ENCODE assay signal across 25 mouse cellular contexts in the genomic region with DNA sequence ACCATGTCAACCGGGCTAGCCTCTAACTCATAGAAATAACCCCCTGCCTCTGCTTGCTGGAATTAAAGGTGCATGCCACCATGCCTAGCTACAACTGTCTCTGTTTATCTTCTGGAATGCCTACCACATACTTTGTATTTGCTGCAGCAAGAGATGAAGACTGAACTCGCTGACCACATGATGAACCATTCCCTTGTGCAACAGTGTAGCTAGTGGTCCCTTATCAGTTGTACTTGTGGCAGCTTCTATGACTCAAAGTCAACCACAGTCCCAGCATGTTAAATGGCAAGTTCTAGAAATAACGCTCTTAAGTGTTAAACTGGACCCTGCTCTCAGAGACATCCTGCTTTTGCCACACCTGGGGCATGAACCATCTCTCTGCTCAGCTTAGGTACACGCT. TPM values are rescaled to one million over a fixed set of nuclear protein-coding genes. Genes with fewer than 3 reads are reported as not detected.
DNase-seq lines count a peak whose midpoint lies in the region; ATAC-seq lines count a peak whose summit lies in the region.
"Had no signal": no experiment of that assay in that cellular context is flagged by ENCODE, and none has a peak within 500 bp of the region (broad histone marks: within the 10 kb centered on the region; RNA-seq: fewer than 3 reads in every experiment).

No protein-coding gene starts in this region.

- no peak for DNase-seq in heart, adult 18-20 months
- DNase-seq in midbrain, embryonic 11.5 days (ENCODE audit: low spot score, missing footprints): peak; percentile 19
- DNase-seq in retina, embryonic 14.5 days (ENCODE audit: low spot score): no peak
- DNase-seq in yolk sac, embryonic 10.5 days (ENCODE audit: low spot score): no peak
- DNase-seq: adrenal gland, postnatal 10 days; B cell, adult 2 months; cerebellum, adult 2 months; cerebellum, postnatal 36 days; heart, postnatal 10 days; kidney, postnatal 36 days; layer of hippocampus, adult 9-11 months; liver, embryonic 13.5 days; lung, adult 2 months; lung, postnatal 14 days; thymus, postnatal 25 days had no signal

- H3K27me3 ChIP-seq in heart, embryonic 11.5 days (ENCODE audit: control insufficient read depth, insufficient read depth, low read length): no peaks in the 10 kb centered on the region
- no peaks in the 10 kb centered on the region for H3K27me3 ChIP-seq in midbrain, embryonic 11.5 days (ENCODE audit: control insufficient read depth, insufficient read depth, low read length)
- no peaks in the 10 kb centered on the region for H3K27me3 ChIP-seq in midbrain, embryonic 15.5 days (replicated peaks)
- H3K27me3 ChIP-seq: kidney, embryonic 15.5 days; liver, embryonic 13.5 days had no signal

- no peaks in the 10 kb centered on the region for H3K9me3 ChIP-seq in heart, embryonic 11.5 days (replicated peaks; ENCODE audit: control insufficient read depth, low read length)
- no peaks in the 10 kb centered on the region for H3K9me3 ChIP-seq in midbrain, embryonic 11.5 days (ENCODE audit: control insufficient read depth, low read length)
- H3K9me3 ChIP-seq in midbrain, embryonic 15.5 days: no peaks in the 10 kb centered on the region
- H3K9me3 ChIP-seq: kidney, embryonic 15.5 days; liver, embryonic 13.5 days had no signal

- WGBS in heart, embryonic 11.5 days (ENCODE audit: insufficient replicate concordance): 71% methylated on average over 4 of the region's 4 CpGs
- 94% methylated on average over 4 of the region's 4 CpGs for WGBS in midbrain, embryonic 11.5 days
- 92% methylated on average over 4 of the region's 4 CpGs for WGBS in midbrain, embryonic 15.5 days

- H3K4me3 ChIP-seq in heart, embryonic 11.5 days (ENCODE audit: low read depth, low read length): no peak overlapping the region
- H3K4me3 ChIP-seq in midbrain, embryonic 11.5 days (ENCODE audit: low read depth, low read length): no peak overlapping the region
- no peak overlapping the region for H3K4me3 ChIP-seq in midbrain, embryonic 15.5 days
- H3K4me3 ChIP-seq: kidney, embryonic 15.5 days; left cerebral cortex, adult 2 months; liver, embryonic 13.5 days had no signal

- peaks cover 6% of the 10 kb centered on the region; the same call in 1 of the 2 replicates for H3K4me1 ChIP-seq in heart, embryonic 11.5 days (ENCODE audit: control insufficient read depth, insufficient read depth, low read length)
- H3K4me1 ChIP-seq in midbrain, embryonic 11.5 days (ENCODE audit: control insufficient read depth, insufficient read depth, low read length): no peaks in the 10 kb centered on the region
- H3K4me1 ChIP-seq in midbrain, embryonic 15.5 days: 0 out of 2 replicates have a peak, but pooled peaks cover 3% of the 10 kb centered on the region
- H3K4me1 ChIP-seq: kidney, embryonic 15.5 days; liver, embryonic 13.5 days had no signal

- ATAC-seq in heart, embryonic 11.5 days (replicated peaks; ENCODE audit: insufficient number of reproducible peaks, low FRiP score, low TSS enrichment): no peak
- ATAC-seq in midbrain, embryonic 11.5 days (ENCODE audit: low FRiP score): no peak
- no peak for ATAC-seq in midbrain, embryonic 15.5 days (replicated peaks)
- peak; percentile 96 for ATAC-seq in common myeloid progenitor, adult 5-6 weeks (replicated peaks; ENCODE audit: low read depth, poor library complexity, severe bottlenecking)
- peak; percentile 81 for ATAC-seq in megakaryocyte-erythroid progenitor cell, adult 5-6 weeks (replicated peaks; ENCODE audit: low FRiP score, low TSS enrichment, poor library complexity, severe bottlenecking)
- ATAC-seq: activated CD4-positive, CD25-positive, alpha-beta regulatory T cell, adult 4 months; forebrain, embryonic 14.5 days; inflammation-experienced regulatory T-cells, adult 6 months had no signal

- H3K4me2 ChIP-seq in heart, embryonic 11.5 days: no peak overlapping the region
- H3K4me2 ChIP-seq in midbrain, embryonic 11.5 days: no peak overlapping the region
- no peak overlapping the region for H3K4me2 ChIP-seq in midbrain, embryonic 15.5 days
- H3K4me2 ChIP-seq: hindbrain, embryonic 14.5 days; kidney, embryonic 15.5 days; liver, embryonic 13.5 days had no signal

- H3K9ac ChIP-seq in heart, embryonic 11.5 days (ENCODE audit: low read depth, low read length): no peak overlapping the region
- no peak overlapping the region for H3K9ac ChIP-seq in midbrain, embryonic 11.5 days (ENCODE audit: low read length)
- no peak overlapping the region for H3K9ac ChIP-seq in midbrain, embryonic 15.5 days
- H3K9ac ChIP-seq: hindbrain, embryonic 14.5 days; kidney, embryonic 15.5 days; liver, embryonic 13.5 days had no signal

- no peaks in the 10 kb centered on the region for H3K36me3 ChIP-seq in heart, embryonic 11.5 days (ENCODE audit: control insufficient read depth, insufficient read depth, low read length)
- no peaks in the 10 kb centered on the region for H3K36me3 ChIP-seq in midbrain, embryonic 11.5 days (ENCODE audit: control insufficient read depth, insufficient read depth, low read length)
- no peaks in the 10 kb centered on the region for H3K36me3 ChIP-seq in midbrain, embryonic 15.5 days (replicated peaks)
- H3K36me3 ChIP-seq: liver, embryonic 13.5 days had no signal

- 0 out of 2 replicates have a peak overlapping the region, but pooled peaks have one; percentile 22 for H3K27ac ChIP-seq in heart, embryonic 11.5 days (ENCODE audit: low read depth, low read length)
- no peak overlapping the region for H3K27ac ChIP-seq in midbrain, embryonic 11.5 days (ENCODE audit: low read depth, low read length)
- no peak overlapping the region for H3K27ac ChIP-seq in midbrain, embryonic 15.5 days
- H3K27ac ChIP-seq: hindbrain, embryonic 14.5 days; kidney, embryonic 15.5 days; left cerebral cortex, adult 2 months; liver, embryonic 13.5 days had no signal

RNA-seq across cellular contexts. Expression of a gene that starts 28.9 kb away (rescaled TPM):
- 10.8 and 12.6 TPM in 2 replicates for polyA plus RNA-seq in heart, embryonic 11.5 days (2014; fragmentation: Nextera tagmentation; extraction: Ambion mirVana)
- total RNA-seq in heart, adult 18-20 months (2021): 10 to 100 TPM; 18.2 to 24.2 TPM
- 18.9 and 19.4 TPM in 2 replicates for polyA plus RNA-seq in midbrain, embryonic 11.5 days (2014; fragmentation: Nextera tagmentation; extraction: Ambion mirVana)
- 43.4 and 43.8 TPM in 2 replicates for polyA plus RNA-seq in midbrain, embryonic 15.5 days (2015; fragmentation: Nextera tagmentation; extraction: Ambion mirVana)
- total RNA-seq in common myeloid progenitor, adult 5-6 weeks (2017): 12.9 and 15.9 TPM in 2 replicates
- total RNA-seq in megakaryocyte-erythroid progenitor cell, adult 5-6 weeks (2014; fragmentation: Nextera tagmentation): 5.5 and 6.1 TPM in 2 replicates
- 5.3 and 12.6 TPM in 2 replicates for total RNA-seq in megakaryocyte-erythroid progenitor cell, adult 5-6 weeks (2017)

Comparison
In these comparisons a context has a peak if more than half of its experiments do, and no peak if none do; other contexts are left out.
1. ATAC-seq: peak in common myeloid progenitor, adult 5-6 weeks (single experiment) and megakaryocyte-erythroid progenitor cell, adult 5-6 weeks (single experiment); none in heart, embryonic 11.5 days (single experiment), midbrain, embryonic 11.5 days (single experiment) and midbrain, embryonic 15.5 days (single experiment).